Mouse (Mus musculus) cerebellum, adult 2 months (tissue): ENCODE data around the gene Enox1.

ENCODE experiments used
- CTCF ChIP-seq: fragments of 200-500 bp; IDR thresholded peaks from 2 replicates; pipeline ENCODE4 v1.5.1; 2011; ENCODE audit warnings: low read depth, mild to moderate bottlenecking, control low read depth, low read length, moderate library complexity, borderline replicate concordance; ENCODE audit not compliant: insufficient read depth
- POLR2A ChIP-seq: fragments of 200-500 bp; IDR thresholded peaks from 2 replicates; pipeline ENCODE4 v1.6.1; 2011; ENCODE audit warnings: low read length, control low read depth, borderline replicate concordance; ENCODE audit not compliant: insufficient read depth

GRCm38 (mm10) chr14:77483076-77483475 is 326.5 kb downstream of the Enox1 start:
- no peak for TF ChIP-seq CTCF
- no peak for TF ChIP-seq POLR2A
